Mouse (Mus musculus) adrenal gland, postnatal 10 days (tissue): ENCODE measurements around the gene Serpinb6c. TPM values are rescaled to one million over a fixed set of nuclear protein-coding genes. Genes with fewer than 3 reads are reported as not detected.

Experiments
- total RNA-seq, 2 experiments: library from RNA; stranded (reverse); gene quantifications; 2 replicates each; pipeline ENCODE4 v1.2.3; 2021

Gene Serpinb6c
- total RNA-seq, 2 experiments from 2014 or later: 0.39 TPM; not detected in 1

Other genes with a start within 250 kb of the Serpinb6c start
- not detected for gene Serpinb6d, start 244.3 kb downstream of the Serpinb6c start, total RNA-seq
- gene Serpinb6e, start 62.3 kb downstream of the Serpinb6c start, total RNA-seq: not detected
- 10 to 100 TPM; 32.2 to 42.3 TPM for gene Nqo2, start 59.0 kb upstream of the Serpinb6c start, total RNA-seq
- 10 to 100 TPM; 27.4 to 27.7 TPM for gene Ripk1, start 96.7 kb upstream of the Serpinb6c start, total RNA-seq
- gene Serpinb6a, start 97.1 kb upstream of the Serpinb6c start, total RNA-seq: 100 to 1,000 TPM; 157 to 176 TPM
- 10 to 100 TPM; 78.6 to 78.9 TPM for gene Bphl, start 131.9 kb upstream of the Serpinb6c start, total RNA-seq
- 10 to 100 TPM; 68.6 to 90.0 TPM for gene Tubb2a, start 172.3 kb upstream of the Serpinb6c start, total RNA-seq
- 10 to 100 TPM; 24.9 to 61.2 TPM for gene Tubb2b, start 224.8 kb upstream of the Serpinb6c start, total RNA-seq